Mouse (Mus musculus) megakaryocyte, embryonic 14.5 days (primary cell): ENCODE results near the gene Them7.

Experiments used
- FLI1 ChIP-seq: IDR thresholded peaks from 2 replicates; pipeline ENCODE4 v1.6.1; 2012; ENCODE audit warnings: low read length, inconsistent platforms, mixed read lengths
- GATA1 ChIP-seq: IDR thresholded peaks from 3 replicates; pipeline ENCODE4 v1.6.1; 2012; ENCODE audit warnings: mixed read lengths, low read length, inconsistent platforms, borderline replicate concordance

DNA sequence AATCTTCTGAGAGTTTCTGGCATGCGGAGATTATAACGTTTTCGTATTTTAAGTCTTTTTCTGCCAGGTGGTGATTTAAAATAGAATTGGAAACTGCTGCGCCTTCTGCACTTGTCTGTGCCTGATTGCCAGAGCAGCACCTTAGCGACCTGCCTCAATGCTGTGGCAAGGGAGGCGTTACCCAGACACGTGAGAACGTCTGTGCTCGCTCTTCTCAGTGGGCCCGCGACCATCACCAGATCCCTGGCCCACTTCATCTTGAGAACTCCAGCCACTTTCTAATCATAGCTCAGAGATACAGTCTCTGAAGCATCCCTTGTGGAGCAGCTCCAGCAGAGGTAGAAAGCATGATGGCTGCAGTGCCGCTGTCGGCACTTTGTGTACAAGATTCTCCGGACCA lies 146.6 kb downstream of the Them7 start:
- TF ChIP-seq GATA1 (no peak), FLI1 (no peak)
